Mouse (Mus musculus) heart, embryonic 14.5 days (tissue): ENCODE results near the gene Rap2b. TPM values are rescaled to one million over a fixed set of nuclear protein-coding genes. Genes with fewer than 3 reads are reported as not detected.

Source experiments
- ATAC-seq: fragments of 200-750 bp; cut with Nextera tagmentation; 2 replicates; pipeline ENCODE4 v1.8.0; 2017; ENCODE audit warnings: low read depth, moderate TSS enrichment; ENCODE audit not compliant: insufficient number of reproducible peaks, insufficient read depth, low FRiP score
- H3K27ac ChIP-seq, 2 experiments: fragments of 200-500 bp in 1 of 2; fragments of 300-500 bp in 1 of 2; sonication (generic) in 1 of 2; replicated peaks in 1 of 2; 2 replicates each; pipeline ENCODE4 v1.5.1; 2012 to 2014; ENCODE audit warnings: low read depth in 2 of 2, low read length in 2 of 2, control low read depth in 1 of 2, mild to moderate bottlenecking in 1 of 2, mixed read lengths in 1 of 2; ENCODE audit not compliant: control insufficient read depth in 1 of 2, insufficient read depth in 1 of 2
- H3K27me3 ChIP-seq: fragments of 300-500 bp; sonication (generic); 2 replicates; pipeline ENCODE4 v1.6.1; 2014; ENCODE audit warnings: mild to moderate bottlenecking, low read length, control low read depth; ENCODE audit not compliant: control insufficient read depth, insufficient read depth
- H3K36me3 ChIP-seq: fragments of 300-500 bp; sonication (generic); 2 replicates; pipeline ENCODE4 v1.6.1; 2014; ENCODE audit warnings: mild to moderate bottlenecking, control low read depth, low read length, mixed read lengths; ENCODE audit not compliant: control insufficient read depth, insufficient read depth
- H3K4me1 ChIP-seq, 2 experiments: fragments of 200-500 bp in 1 of 2; fragments of 300-500 bp in 1 of 2; sonication (generic) in 1 of 2; 2 replicates each; pipeline ENCODE4 v1.6.1; 2012 to 2014; ENCODE audit warnings: low read length in 2 of 2, control low read depth in 1 of 2, mixed read lengths in 1 of 2; ENCODE audit not compliant: control insufficient read depth in 2 of 2, insufficient read depth in 2 of 2
- H3K4me2 ChIP-seq: fragments of 300-500 bp; sonication (generic); 2 replicates; pipeline ENCODE4 v1.6.1; 2014; ENCODE audit warnings: mild to moderate bottlenecking, low read length
- H3K4me3 ChIP-seq, 2 experiments: fragments of 200-500 bp in 1 of 2; fragments of 300-500 bp in 1 of 2; sonication (generic) in 1 of 2; 2 replicates each; pipeline ENCODE4 v1.5.1; 2012 to 2014; ENCODE audit warnings: low read length in 2 of 2, mild to moderate bottlenecking in 2 of 2, control low read depth in 1 of 2, low read depth in 1 of 2, moderate library complexity in 1 of 2; ENCODE audit not compliant: control insufficient read depth in 1 of 2, insufficient read depth in 1 of 2
- H3K9ac ChIP-seq: fragments of 300-500 bp; sonication (generic); 2 replicates; pipeline ENCODE4 v1.6.1; 2014; ENCODE audit warnings: mild to moderate bottlenecking, low read length
- H3K9me3 ChIP-seq: fragments of 300-500 bp; sonication (generic); 2 replicates; pipeline ENCODE4 v1.6.1; 2016; ENCODE audit warnings: low read length, control low read depth; ENCODE audit not compliant: control insufficient read depth
- WGBS: fragments of 180-500 bp; shearing (Covaris S2); extraction: QIAGEN DNeasy Blood & Tissue Kit; methylation state at CpG from one replicate; pipeline ENCODE4 v1.1.7; 2014; 5-methylcytosine and 5-hydroxymethylcytosine counted together
- polyA plus RNA-seq: library from polyadenylated mRNA; unstranded; fragments of >200 nt; fragmentation: Nextera tagmentation; extraction: Ambion mirVana; gene quantifications from 2 replicates; pipeline ENCODE4 v1.2.1, GENCODE M21; 2014

Gene Rap2b
- polyA plus RNA-seq, 1 experiment from 2014 or later, result 7.8 TPM

- WGBS, result under 1% methylated on average over 30 of the region's 30 CpGs
- H3K4me2 ChIP-seq, result peak overlapping the region; percentile 79
- peak overlapping the region; percentile 96 to 99 for H3K27ac ChIP-seq
- H3K9ac ChIP-seq, result peak overlapping the region; percentile 84
- H3K4me1 ChIP-seq, result peaks cover 2 to 15% of the 10 kb centered on the region in 2 experiments; a peak in 2 of 4 replicates
- H3K4me3 ChIP-seq, result peak overlapping the region; percentile 72 to 87
- H3K9me3 ChIP-seq, result no peaks in the 10 kb centered on the region
- H3K36me3 ChIP-seq, result no peaks in the 10 kb centered on the region
- peak; percentile 96 for ATAC-seq
- H3K27me3 ChIP-seq, result no peaks in the 10 kb centered on the region
Measured at GRCm38 (mm10) chr3:61363161-61363988, 1.9 kb downstream of the Rap2b start.

GRCm38 (mm10) chr3:61363989-61364660, 2.7 kb downstream of the Rap2b start:
- peak; percentile 90 for ATAC-seq
- H3K4me1 ChIP-seq, result peaks cover 2 to 15% of the 10 kb centered on the region in 2 experiments; a peak in 2 of 4 replicates
- H3K4me3 ChIP-seq, result peak overlapping the region; percentile 65 to 87
- H3K4me2 ChIP-seq, result peak overlapping the region; percentile 79
- H3K27ac ChIP-seq, result peak overlapping the region; percentile 91 to 96
- H3K9ac ChIP-seq, result peak overlapping the region; percentile 88
- H3K36me3 ChIP-seq, result 0 out of 2 replicates have a peak, but pooled peaks cover 3% of the 10 kb centered on the region
- no peaks in the 10 kb centered on the region for H3K27me3 ChIP-seq
- no peaks in the 10 kb centered on the region for H3K9me3 ChIP-seq
- WGBS, result 1% methylated on average over 51 of the region's 51 CpGs

- Histone ChIP-seq H3K27ac (peak overlapping the region; percentile 70 to 96), H3K36me3 (0 out of 2 replicates have a peak, but pooled peaks cover 8% of the 10 kb centered on the region), H3K4me1 (peaks cover 2 to 15% of the 10 kb centered on the region in 2 experiments; a peak in 2 of 4 replicates), H3K4me3 (peak overlapping the region; percentile 61 to 87), H3K9me3 (no peaks in the 10 kb centered on the region), H3K4me2 (peak overlapping the region; percentile 79), H3K27me3 (no peaks in the 10 kb centered on the region), H3K9ac (peak overlapping the region; percentile 88)
- 0% methylated on average over 24 of the region's 33 CpGs for WGBS
- 0 out of 2 replicates have a peak, but pooled peaks have one; percentile 1 for ATAC-seq
Measured at GRCm38 (mm10) chr3:61364661-61364977, 3.2 kb downstream of the Rap2b start.

- under 1% methylated on average over 68 of the region's 68 CpGs for WGBS
- ATAC-seq, result no peak
- H3K9ac ChIP-seq, result peak overlapping the region; percentile 88
- H3K4me2 ChIP-seq, result peak overlapping the region; percentile 79
- peak overlapping the region; percentile 61 to 87 for H3K4me3 ChIP-seq
- peaks cover 2 to 15% of the 10 kb centered on the region in 2 experiments; a peak in 2 of 4 replicates for H3K4me1 ChIP-seq
- H3K27ac ChIP-seq, result peak overlapping the region; percentile 70 to 96
- H3K36me3 ChIP-seq, result 0 out of 2 replicates have a peak, but pooled peaks cover 9% of the 10 kb centered on the region
- H3K27me3 ChIP-seq, result no peaks in the 10 kb centered on the region
- H3K9me3 ChIP-seq, result no peaks in the 10 kb centered on the region
Measured at GRCm38 (mm10) chr3:61364978-61365778, 3.7 kb downstream of the Rap2b start.

GRCm38 (mm10) chr3:61365779-61366373, 4.4 kb downstream of the Rap2b start, which contains the start of gene B430305J03Rik:
Gene B430305J03Rik, minus strand, starts transcription at chr3:61365951.
- Histone ChIP-seq H3K27me3 (no peaks in the 10 kb centered on the region), H3K9ac (peak within 1 kb of the TSS; percentile 88), H3K4me3 (peak within 1 kb of the TSS; percentile 61 to 87), H3K36me3 (0 out of 2 replicates have a peak, but pooled peaks cover 9% of the 10 kb centered on the region), H3K4me1 (peaks cover 2 to 15% of the 10 kb centered on the region in 2 experiments; a peak in 2 of 4 replicates), H3K4me2 (peak within 1 kb of the TSS; percentile 79), H3K27ac (peak within 1 kb of the TSS; percentile 70 to 96), H3K9me3 (no peaks in the 10 kb centered on the region)
- ATAC-seq, result no peak
- 2% methylated on average over 10 of the region's 10 CpGs for WGBS

- H3K4me3 ChIP-seq, result no peak overlapping the region
- no peak overlapping the region for H3K4me2 ChIP-seq
- WGBS, result 97% methylated on average over 1 of the region's 1 CpGs
- no peak overlapping the region for H3K27ac ChIP-seq
- no peaks in the 10 kb centered on the region for H3K9me3 ChIP-seq
- ATAC-seq, result no peak
- no peak overlapping the region for H3K9ac ChIP-seq
- H3K36me3 ChIP-seq, result 0 out of 2 replicates have a peak, but pooled peaks cover 9% of the 10 kb centered on the region
- H3K4me1 ChIP-seq, result peaks cover 2 to 12% of the 10 kb centered on the region in 2 experiments; a peak in 2 of 4 replicates
- H3K27me3 ChIP-seq, result no peaks in the 10 kb centered on the region
Measured at GRCm38 (mm10) chr3:61368446-61368845, 7.0 kb downstream of the Rap2b start.
